Mouse (Mus musculus) embryo, embryonic 10.5 days (tissue): ENCODE results near the gene Vamp1.
"Not testable (repeated sequence)": the region's sequence is repeated elsewhere in the genome, so short reads cannot be mapped to it uniquely, and the experiment has no call there.

Experiments
- DNase-seq: peaks from one replicate; pipeline ENCODE4 v3.0.0-alpha.2; 2015; ENCODE audit warnings: low spot score

The Vamp1 gene

GRCm38 (mm10) chr6:125252285-125252684 lies 36.9 kb downstream of the Vamp1 start:
- no peak for DNase-seq

GRCm38 (mm10) chr6:125252711-125253110 lies 37.4 kb downstream of the Vamp1 start:
- no peak for DNase-seq

DNA sequence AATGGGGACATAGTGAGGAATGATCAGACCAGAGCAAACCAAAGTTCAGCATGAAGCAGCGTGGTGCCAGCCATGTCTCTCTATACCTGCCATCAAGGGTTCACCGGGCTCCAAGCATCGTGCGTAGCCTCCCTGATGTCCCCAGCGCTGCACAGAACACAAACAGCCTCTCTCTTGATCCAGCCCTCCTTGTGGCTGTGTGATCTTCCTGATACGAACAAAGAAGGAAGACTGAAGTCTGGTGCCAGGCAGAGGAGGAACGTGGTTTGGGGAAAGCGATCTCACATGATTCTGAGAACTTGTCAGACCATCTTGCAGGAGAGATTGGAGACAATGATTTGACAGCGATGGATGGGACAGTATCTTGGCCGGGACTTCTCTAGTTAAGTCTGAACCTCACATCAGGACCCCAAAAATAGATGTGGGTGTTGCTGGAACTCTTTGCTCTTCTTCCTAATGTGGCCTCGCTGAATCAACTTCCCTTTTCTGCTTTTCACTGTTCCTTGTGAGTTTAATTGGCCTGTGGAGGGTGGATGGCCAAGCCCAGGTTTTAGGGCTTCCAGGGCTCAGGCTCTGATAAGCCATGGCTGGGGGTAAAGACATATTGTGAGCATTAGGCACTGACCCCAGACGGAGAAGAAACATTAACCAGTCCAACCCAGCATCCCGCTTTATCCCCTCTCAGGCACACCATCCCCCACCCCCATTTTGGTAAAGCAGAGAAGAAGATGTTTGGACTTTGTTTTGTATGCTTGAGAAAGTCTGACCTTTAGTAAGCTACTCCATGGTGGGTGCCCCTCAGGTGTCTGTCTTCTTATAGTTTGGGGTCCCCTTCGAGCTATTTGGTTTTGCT lies 38.7 kb downstream of the Vamp1 start:
- no peak for DNase-seq

- no peak for DNase-seq
These were observed 40.2 kb downstream of the Vamp1 start for GRCm38 (mm10) chr6:125255516-125256044.

GRCm38 (mm10) chr6:125256222-125256966 lies 41.0 kb downstream of the Vamp1 start:
- no peak for DNase-seq

DNA sequence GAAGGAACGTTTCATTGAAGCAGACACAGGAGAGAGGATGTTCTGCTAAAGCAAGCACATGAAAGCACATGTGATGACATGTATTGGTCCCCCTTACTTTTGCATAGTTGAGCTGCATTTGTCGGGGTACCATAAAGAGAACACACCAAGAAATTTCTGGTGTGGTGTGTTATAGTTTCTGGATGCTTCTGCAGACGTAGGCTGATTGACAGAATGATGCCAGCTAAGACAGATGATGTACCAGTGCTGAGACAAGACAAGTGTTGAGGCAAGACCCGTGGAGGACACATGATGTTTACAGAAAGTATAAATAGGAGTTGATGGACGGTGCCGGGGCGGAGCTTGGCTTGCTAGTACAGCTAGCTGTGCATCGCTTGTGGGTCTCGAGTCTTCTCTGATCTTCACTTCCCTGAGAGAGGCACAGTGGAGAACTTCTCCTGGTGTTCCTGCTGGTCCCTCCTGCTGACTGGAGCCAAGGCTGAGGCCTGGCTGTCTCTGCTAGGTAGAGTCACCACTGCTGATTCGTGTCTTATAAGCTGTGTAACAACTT lies 44.7 kb downstream of the Vamp1 start:
- no peak for DNase-seq

DNA sequence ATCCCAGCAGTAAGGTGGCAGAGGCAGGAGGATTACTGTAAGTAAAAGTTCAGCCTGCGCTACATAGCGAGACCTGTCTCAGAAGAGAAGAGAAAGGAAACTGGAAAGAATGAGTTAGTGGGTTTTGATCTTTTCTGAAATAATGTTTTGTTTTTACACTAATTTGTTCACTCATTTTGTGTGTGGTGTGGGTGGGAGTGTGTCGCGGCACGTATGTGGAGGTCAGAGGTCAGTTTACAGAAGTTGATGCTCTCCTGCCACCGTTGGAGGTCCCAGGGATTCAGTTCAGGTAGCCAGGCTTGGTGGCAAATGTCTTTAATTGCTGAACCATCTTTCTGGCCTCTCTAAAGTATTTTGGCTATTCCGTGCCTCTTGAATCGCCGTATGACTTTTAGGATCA lies 48.9 kb downstream of the Vamp1 start:
- DNase-seq: no peak

- no peak for DNase-seq
These were observed 49.9 kb downstream of the Vamp1 start for GRCm38 (mm10) chr6:125265239-125265638.

- DNase-seq: no peak
These were observed 50.7 kb downstream of the Vamp1 start for GRCm38 (mm10) chr6:125266091-125266490.

- not testable (repeated sequence) for DNase-seq
These were observed 51.2 kb downstream of the Vamp1 start for GRCm38 (mm10) chr6:125266600-125266999.

DNA sequence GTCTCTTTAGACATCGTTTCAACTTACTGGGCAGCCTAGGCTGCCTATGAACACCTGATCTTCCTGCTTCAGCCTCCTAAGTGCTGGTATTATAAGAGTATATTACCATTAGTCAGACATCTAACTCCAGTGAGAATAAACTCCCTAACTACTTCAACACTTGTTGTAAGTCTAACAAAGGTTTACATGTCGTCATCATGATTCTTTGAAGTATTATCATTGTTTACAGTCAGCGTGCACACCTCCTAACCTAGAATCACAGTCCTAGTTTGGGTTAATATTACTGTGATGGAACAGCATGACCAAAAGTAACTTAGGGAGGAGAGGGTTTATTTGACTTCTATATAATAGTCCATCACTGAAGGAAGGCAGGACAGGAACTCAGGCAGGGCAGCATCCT lies 52.1 kb downstream of the Vamp1 start:
- no peak for DNase-seq

DNA sequence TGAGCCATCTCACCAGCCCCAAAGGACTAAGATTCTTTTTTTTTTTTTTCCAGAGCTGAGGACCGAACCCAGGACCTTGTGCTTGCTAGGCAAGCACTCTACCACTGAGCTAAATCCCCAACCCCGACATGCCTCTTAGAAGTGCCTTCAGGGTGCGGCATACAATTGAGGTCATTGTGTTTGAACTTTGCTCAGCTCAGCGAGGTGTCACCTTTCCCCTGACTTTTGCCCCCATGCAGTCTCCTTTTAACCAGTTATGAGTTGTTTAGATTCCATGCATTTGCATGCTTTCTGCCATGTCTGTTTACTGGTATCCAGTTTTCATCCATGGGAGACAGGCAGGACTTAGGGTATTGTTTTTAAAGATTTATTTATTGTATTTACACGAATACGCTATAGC lies 53.4 kb downstream of the Vamp1 start:
- peak; percentile 17 for DNase-seq

- peak; percentile 94 for DNase-seq
These were observed 56.3 kb downstream of the Vamp1 start for GRCm38 (mm10) chr6:125271455-125272227.

DNA sequence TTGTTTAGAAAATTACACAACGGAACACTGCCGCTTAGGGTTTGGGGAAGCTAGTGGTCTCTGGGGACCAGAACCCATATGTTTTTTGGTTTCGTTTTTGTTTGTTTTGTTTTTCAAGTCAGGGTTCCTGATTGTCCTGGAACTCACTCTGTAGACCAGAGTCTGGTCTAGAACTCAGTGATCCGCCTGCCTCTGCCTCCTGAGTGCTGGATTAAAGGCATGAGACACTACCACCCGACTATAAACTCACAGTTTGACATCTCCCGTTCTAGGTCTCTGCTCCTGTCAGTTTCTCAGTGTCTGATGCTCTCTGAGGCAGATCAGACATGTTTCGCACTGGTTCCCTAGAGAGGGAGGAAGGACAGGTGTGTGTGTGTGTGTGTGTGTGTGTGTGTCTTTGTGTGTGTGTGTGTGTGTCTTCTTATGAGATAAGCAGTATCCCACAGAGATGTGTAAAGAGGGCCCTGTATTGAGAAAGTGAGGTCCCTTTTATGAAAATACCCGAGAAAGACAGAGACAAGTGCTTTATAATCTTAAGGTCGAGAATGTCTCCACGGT lies 57.0 kb downstream of the Vamp1 start:
- DNase-seq: no peak

DNA sequence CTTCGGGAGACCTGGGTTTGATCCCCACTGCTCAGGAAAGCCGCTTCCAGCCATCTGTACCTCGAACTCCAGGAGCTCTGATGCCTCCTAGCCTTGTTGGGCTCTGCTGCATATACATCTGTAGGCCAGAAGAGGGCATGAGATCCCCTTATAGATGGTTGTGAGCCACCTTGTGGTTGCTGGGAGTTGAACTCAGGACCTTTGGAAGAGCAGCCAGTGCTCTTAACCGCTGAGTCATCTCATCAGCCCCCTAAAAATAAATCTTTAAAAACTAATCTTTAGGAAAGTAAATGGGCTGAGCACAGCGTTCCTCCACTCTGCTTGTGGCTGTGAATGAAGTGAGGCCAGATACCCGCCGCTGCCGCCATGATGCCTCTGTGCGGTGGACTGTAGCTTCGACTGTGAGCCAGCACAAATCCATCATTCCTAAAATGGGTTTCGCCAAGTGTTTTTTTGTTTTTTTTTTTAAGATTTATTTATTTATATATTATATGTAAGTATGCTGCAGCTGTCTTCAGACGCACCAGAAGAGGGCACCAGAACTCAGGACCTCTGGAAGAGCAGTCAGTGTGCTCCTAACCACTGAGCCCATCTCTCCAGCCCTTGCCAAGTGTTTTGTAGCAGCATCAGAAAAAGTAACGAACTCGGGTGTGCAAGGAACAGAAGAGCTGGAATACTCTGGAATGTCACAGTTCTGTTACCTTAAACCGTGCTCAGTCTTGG lies 59.7 kb downstream of the Vamp1 start:
- peak; percentile 60 for DNase-seq

- DNase-seq: no peak
These were observed 64.4 kb downstream of the Vamp1 start for GRCm38 (mm10) chr6:125279729-125280128.

DNA sequence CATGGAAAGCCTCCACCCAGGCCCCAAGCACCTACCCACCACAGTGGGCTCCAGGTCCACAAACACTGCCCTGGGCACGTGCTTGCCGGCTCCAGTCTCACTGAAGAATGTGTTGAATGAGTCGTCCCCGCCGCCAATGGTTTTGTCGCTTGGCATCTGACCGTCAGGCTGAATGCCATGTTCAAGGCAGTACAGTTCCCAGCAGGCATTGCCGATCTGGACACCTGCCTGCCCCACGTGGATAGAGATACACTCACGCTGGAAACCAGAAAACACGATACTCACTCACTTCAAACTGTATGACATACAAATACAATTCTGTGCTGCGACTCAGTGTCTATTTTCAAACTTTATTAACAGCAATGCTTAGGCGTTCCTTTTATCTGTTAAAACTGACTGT lies 67.4 kb downstream of the Vamp1 start:
- not testable (repeated sequence) for DNase-seq

DNA sequence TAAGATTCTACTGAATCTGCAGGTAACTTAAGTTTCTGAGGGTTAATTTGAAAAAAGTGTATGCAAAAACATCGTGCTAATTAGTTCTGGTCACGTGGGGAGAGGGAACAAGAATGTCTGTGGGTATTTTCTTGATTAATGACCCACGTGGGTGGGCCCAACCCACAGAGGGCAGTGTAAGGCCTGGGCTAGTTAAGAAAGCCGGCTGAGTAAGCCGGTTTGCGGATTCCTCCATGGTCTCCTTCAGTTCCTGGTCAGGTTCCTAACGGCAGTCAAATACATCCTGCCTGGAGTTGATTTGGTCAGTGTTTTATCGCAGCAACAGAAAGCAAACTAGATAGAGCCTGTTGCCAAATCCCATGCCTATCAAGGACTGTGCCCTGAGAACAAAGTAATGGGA lies 68.9 kb downstream of the Vamp1 start:
- DNase-seq: peak; percentile 23

DNA sequence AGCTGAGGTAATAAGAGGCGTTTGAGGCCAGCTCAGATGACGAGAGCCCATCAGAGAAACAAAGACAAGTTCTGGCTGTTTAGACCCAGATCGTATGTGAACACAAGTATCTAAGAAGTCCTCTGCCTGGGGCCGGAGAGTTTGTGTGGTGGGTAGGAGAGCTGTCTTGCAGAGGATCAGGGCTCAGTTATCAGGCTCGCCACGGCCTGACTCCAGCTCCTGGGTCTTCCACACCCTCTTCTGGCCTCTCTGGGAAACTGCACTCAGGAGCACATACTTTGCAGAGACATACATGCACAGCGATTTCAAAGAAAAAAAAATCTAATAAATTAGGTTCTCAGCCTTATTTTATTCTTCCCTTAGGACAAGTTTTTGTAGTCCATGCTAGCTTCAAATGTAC lies 69.4 kb downstream of the Vamp1 start:
- DNase-seq: no peak

- no peak for DNase-seq
These were observed 70.5 kb downstream of the Vamp1 start, which contains the start of gene Tuba3a for GRCm38 (mm10) chr6:125285890-125286289. Gene Tuba3a (minus strand): TSS chr6:125286042.

DNA sequence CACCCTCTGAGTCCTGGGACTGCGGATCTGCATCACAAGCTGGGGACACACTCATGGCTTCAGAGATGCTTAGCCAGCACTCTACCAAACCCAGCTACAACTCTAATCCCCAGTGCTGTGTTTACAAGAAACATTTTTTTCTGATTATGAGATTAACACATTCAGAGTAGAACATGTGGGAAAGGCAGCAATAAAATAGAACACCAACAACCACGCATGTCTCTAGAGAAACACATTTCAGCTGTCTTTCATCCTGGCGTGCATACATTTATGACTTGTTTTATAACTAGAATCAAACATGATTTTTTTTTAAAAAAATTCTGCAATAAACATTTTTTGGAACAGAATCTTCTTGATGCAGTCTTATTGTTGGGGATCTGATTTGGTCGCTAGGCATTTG lies 71.6 kb downstream of the Vamp1 start:
- no peak for DNase-seq
